Mouse (Mus musculus) liver, adult 2 months (tissue): ENCODE results near the gene Ccdc103. TPM values are rescaled to one million over a fixed set of nuclear protein-coding genes. Genes with fewer than 3 reads are reported as not detected.

Source experiments
- DNase-seq: peaks from one replicate; pipeline ENCODE4 v3.0.0-alpha.2; 2011; ENCODE audit warnings: low read depth, low spot score; ENCODE audit errors: extremely low read depth
- H3K27ac ChIP-seq: fragments of 200-500 bp; replicated peaks from 2 replicates; pipeline ENCODE4 v1.5.1; 2012; ENCODE audit warnings: low read depth, mild to moderate bottlenecking, control low read depth, inconsistent platforms, low read length; ENCODE audit not compliant: insufficient read depth
- H3K27me3 ChIP-seq: fragments of 200-500 bp; 2 replicates; pipeline ENCODE4 v1.6.1; 2012; ENCODE audit warnings: mild to moderate bottlenecking, moderate library complexity, low read length, inconsistent platforms; ENCODE audit not compliant: control insufficient read depth, insufficient read depth
- H3K36me3 ChIP-seq: fragments of 200-500 bp; 2 replicates; pipeline ENCODE4 v1.6.1; 2012; ENCODE audit warnings: low read length, inconsistent platforms; ENCODE audit not compliant: control insufficient read depth, insufficient read depth
- H3K4me1 ChIP-seq: fragments of 200-500 bp; 2 replicates; pipeline ENCODE4 v1.6.1; 2011; ENCODE audit warnings: low read length; ENCODE audit not compliant: control insufficient read depth, insufficient read depth
- H3K4me3 ChIP-seq: fragments of 200-500 bp; 2 replicates; pipeline ENCODE4 v1.5.1; 2011; ENCODE audit warnings: low read depth, mild to moderate bottlenecking, control low read depth, low read length, moderate library complexity; ENCODE audit not compliant: insufficient read depth
- H3K79me2 ChIP-seq: fragments of 200-500 bp; 2 replicates; pipeline ENCODE4 v1.6.1; 2012; ENCODE audit warnings: inconsistent platforms, mild to moderate bottlenecking, low read length, moderate library complexity; ENCODE audit not compliant: control insufficient read depth, insufficient read depth
- H3K9ac ChIP-seq: fragments of 200-500 bp; 2 replicates; pipeline ENCODE4 v1.6.1; 2012; ENCODE audit warnings: low read depth, mild to moderate bottlenecking, control low read depth, inconsistent platforms, low read length
- CTCF ChIP-seq: fragments of 200-500 bp; IDR thresholded peaks from 2 replicates; pipeline ENCODE4 v1.5.1; 2011; ENCODE audit warnings: low read depth, low read length, control low read depth
- POLR2A ChIP-seq: fragments of 200-500 bp; IDR thresholded peaks from 2 replicates; pipeline ENCODE4 v1.6.1; 2011; ENCODE audit warnings: low read length, control low read depth; ENCODE audit not compliant: insufficient read depth; ENCODE audit errors: extremely low read depth
- WGBS: fragments of 180-500 bp; shearing (Covaris S2); methylation state at CpG from one replicate; pipeline ENCODE4 v1.1.7; 2018; 5-methylcytosine and 5-hydroxymethylcytosine counted together
- polyA plus RNA-seq: library from polyadenylated mRNA; depleted of rRNA; stranded (reverse); fragments of >200 nt; gene quantifications from 2 replicates; pipeline ENCODE4 v1.2.3, GENCODE M21; 2012; rRNA removed
- total RNA-seq: library from RNA; depleted of rRNA; stranded (reverse); fragments of >200 nt; gene quantifications from 2 replicates; pipeline ENCODE4 v1.2.3, GENCODE M21; 2014; rRNA removed

Ccdc103 gene
- total RNA-seq (0.09 TPM in 1 of 2 replicates, not detected in the other), polyA plus RNA-seq (0.06 TPM in 1 of 2 replicates, not detected in the other)

DNA sequence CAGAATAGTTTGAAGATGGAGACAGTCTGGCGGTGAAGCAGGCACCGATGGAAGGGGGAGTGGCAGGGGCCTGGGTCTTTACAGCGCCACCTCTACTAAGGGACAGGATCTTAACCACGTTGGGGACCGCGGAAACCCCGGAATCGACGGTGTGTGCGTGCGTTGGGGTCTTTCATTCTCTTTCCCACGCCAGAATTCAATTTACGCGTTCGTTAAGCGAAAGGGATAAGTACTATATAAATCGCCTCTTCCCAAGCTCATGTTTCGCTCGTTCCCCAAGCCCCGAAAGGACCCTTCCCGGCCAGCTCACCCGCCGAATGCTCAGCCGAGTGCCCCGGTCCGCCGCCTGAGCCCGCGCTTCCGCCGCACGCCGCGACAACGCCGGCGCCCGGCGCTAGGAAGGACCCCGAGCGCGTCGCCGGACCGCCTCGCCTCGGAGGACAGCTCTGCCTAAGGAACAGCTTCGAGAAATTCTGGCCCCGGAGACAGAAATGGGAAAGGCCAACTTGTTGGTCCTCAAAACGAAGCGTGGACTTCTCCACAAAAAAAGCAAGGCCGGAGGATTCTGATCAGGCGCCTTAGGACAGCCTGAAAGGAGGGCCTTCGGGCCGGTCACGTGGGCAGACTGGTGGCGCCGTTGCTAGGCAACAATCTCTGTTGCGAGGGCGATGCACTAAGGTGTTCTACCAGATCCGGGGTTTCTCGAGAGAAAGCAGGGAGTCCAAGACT is at the start of gene Ccdc103, which contains the start of gene Eftud2:
Gene Ccdc103 (plus strand): TSS at position 620 of the 729 bp plus-strand sequence.
Gene Eftud2 (minus strand): TSS at position 401 of the 729 bp plus-strand sequence.
- Histone ChIP-seq H3K36me3 (peaks cover 6% of the 10 kb centered on the region; the same call in 1 of the 2 replicates), H3K27ac (peak within 1 kb of the TSS; percentile 96), H3K27me3 (no peaks in the 10 kb centered on the region), H3K4me3 (peak within 1 kb of the TSS; percentile 71), H3K79me2 (peaks cover 7% of the 10 kb centered on the region; the same call in 1 of the 2 replicates), H3K4me1 (peaks cover 6% of the 10 kb centered on the region; the same call in 1 of the 2 replicates), H3K9ac (peak within 1 kb of the TSS; percentile 85)
- no peak for TF ChIP-seq CTCF
- TF ChIP-seq POLR2A, result peak; percentile 65; the same call in 1 of the 2 replicates
- under 1% methylated on average over 62 of the region's 62 CpGs for WGBS
- peak; percentile 73 for DNase-seq

DNA sequence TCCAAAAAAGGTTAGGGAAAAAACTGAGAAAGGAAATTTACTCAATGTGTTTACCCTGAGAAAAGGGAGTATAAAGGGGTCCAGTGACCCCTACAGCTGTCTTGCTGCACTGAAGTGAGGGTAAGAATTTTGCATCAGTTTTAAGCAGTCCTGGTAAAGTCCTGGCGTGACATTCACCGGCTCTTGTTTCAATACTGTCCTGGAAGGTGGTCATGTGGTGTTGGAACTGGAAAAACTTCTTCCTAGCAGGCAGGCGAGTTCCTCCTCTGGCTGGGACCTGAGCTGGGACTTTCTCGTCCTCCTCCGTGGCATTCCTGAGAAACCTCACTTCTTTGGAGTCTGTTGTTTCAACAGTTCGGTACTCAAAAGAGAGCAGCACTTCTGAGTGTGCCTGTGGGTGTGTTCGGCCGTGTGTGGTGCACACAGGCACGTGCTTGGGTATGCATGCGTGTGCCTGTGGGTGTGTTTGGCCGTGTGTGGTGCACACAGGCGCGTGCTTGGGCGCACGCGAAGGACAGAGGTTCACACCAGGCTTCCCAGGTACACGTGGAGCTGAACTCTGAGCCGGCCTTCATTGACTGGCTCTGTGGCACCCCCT is 48.2 kb upstream of the Ccdc103 start:
- Histone ChIP-seq H3K79me2 (no peaks in the 10 kb centered on the region), H3K4me3 (no peak overlapping the region), H3K27me3 (0 out of 2 replicates have a peak, but pooled peaks cover 2% of the 10 kb centered on the region), H3K9ac (no peak overlapping the region), H3K27ac (no peak overlapping the region), H3K36me3 (no peaks in the 10 kb centered on the region), H3K4me1 (no peaks in the 10 kb centered on the region)
- TF ChIP-seq POLR2A (no peak), CTCF (no peak)
- WGBS, result 57% methylated on average over 18 of the region's 18 CpGs
- no peak for DNase-seq

GRCm38 (mm10) chr11:102834219-102834618 is 46.8 kb upstream of the Ccdc103 start:
- WGBS, result 92% methylated on average over 10 of the region's 10 CpGs
- 0 out of 2 replicates have a peak, but pooled peaks cover 2% of the 10 kb centered on the region for H3K27me3 ChIP-seq
- no peak overlapping the region for H3K4me3 ChIP-seq
- no peak for TF ChIP-seq CTCF
- TF ChIP-seq POLR2A, result no peak
- no peaks in the 10 kb centered on the region for H3K36me3 ChIP-seq
- no peaks in the 10 kb centered on the region for H3K79me2 ChIP-seq
- H3K27ac ChIP-seq, result no peak overlapping the region
- H3K9ac ChIP-seq, result no peak overlapping the region
- no peak for DNase-seq
- no peaks in the 10 kb centered on the region for H3K4me1 ChIP-seq

DNA sequence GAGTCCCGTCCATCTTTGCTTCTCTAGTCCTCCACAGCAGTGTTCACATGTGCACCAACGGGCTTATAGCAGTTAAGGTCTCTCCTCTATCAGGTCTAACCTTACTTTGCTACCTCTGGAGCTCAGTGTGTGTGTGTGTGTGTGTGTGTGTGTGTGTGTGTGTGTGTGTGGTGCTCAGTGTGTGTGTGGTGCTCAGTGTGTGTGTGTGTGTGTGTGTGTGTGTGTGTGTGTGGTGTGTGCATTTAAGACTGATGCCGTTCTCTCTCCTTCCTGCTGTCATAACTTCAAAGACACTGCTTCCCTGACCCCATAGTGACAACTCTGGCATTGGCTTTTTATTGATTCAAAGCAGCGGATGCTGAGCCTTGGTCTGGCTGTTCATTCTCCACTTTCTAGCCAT is 45.5 kb upstream of the Ccdc103 start, which contains the start of gene Higd1b:
Gene Higd1b (plus strand): TSS at position 301 of the 400 bp plus-strand sequence.
- Histone ChIP-seq H3K4me1 (no peaks in the 10 kb centered on the region), H3K79me2 (no peaks in the 10 kb centered on the region), H3K9ac (no peak within 1 kb of the TSS), H3K36me3 (no peaks in the 10 kb centered on the region), H3K4me3 (no peak within 1 kb of the TSS), H3K27ac (no peak within 1 kb of the TSS), H3K27me3 (0 out of 2 replicates have a peak, but pooled peaks cover 2% of the 10 kb centered on the region)
- WGBS, result 65% methylated on average over 4 of the region's 4 CpGs
- DNase-seq, result no peak
- TF ChIP-seq POLR2A (no peak), CTCF (no peak)

- Histone ChIP-seq H3K27me3 (0 out of 2 replicates have a peak, but pooled peaks cover 2% of the 10 kb centered on the region), H3K27ac (no peak overlapping the region), H3K9ac (no peak overlapping the region), H3K4me1 (no peaks in the 10 kb centered on the region), H3K36me3 (peaks cover 1% of the 10 kb centered on the region; the same call in 1 of the 2 replicates), H3K4me3 (no peak overlapping the region), H3K79me2 (no peaks in the 10 kb centered on the region)
- 88% methylated on average over 9 of the region's 9 CpGs for WGBS
- no peak for TF ChIP-seq CTCF
- no peak for TF ChIP-seq POLR2A
- DNase-seq, result no peak
Measured at GRCm38 (mm10) chr11:102836146-102836545, 44.9 kb upstream of the Ccdc103 start.
